Mouse (Mus musculus): ENCODE results near the gene Podxl2. TPM values are rescaled to one million over a fixed set of nuclear protein-coding genes. Genes with fewer than 3 reads are reported as not detected.

The Podxl2 gene
- polyA plus RNA-seq, 1 experiment from 2014 or later = 1.1 TPM

GRCm38 (mm10) chr6:88841781-88842689, 32.8 kb downstream of the Podxl2 start, which contains the start of gene Abtb1:
TSS of gene Abtb1 (minus strand) at chr6:88841984.
- H3K4me1 ChIP-seq (ENCODE audit: insufficient read depth) = peaks cover 23% of the 10 kb centered on the region
- peak within 1 kb of the TSS; percentile 71 for H3K4me3 ChIP-seq (ENCODE audit: low read depth, low read length)
- H3K27ac ChIP-seq (ENCODE audit: low read depth) = peak within 1 kb of the TSS; percentile 92
- H3K27me3 ChIP-seq (ENCODE audit: insufficient read depth, low read length) = no peaks in the 10 kb centered on the region
- TF ChIP-seq EP300 (IDR thresholded peaks at IDR 0.05; ENCODE audit: low read depth) = no peak
- TF ChIP-seq CTCF (IDR thresholded peaks at IDR 0.05; ENCODE audit: low read depth) = peak; percentile 82
- DNase-seq = peak; percentile 99
- peak; percentile 91 for ATAC-seq
- H3K36me3 ChIP-seq (replicated peaks; ENCODE audit: insufficient read depth, low read length) = peaks cover 27% of the 10 kb centered on the region
- no peaks in the 10 kb centered on the region for H3K9me3 ChIP-seq (ENCODE audit: low read length)
- H3K9ac ChIP-seq (replicated peaks) = peak within 1 kb of the TSS; percentile 85
- WGBS (ENCODE audit: insufficient replicate concordance) = under 1% methylated on average over 55 of the region's 72 CpGs
- H3K4me2 ChIP-seq (ENCODE audit: low read depth, low read length) = peak within 1 kb of the TSS; percentile 99

GRCm38 (mm10) chr6:88841514-88841780, 33.4 kb downstream of the Podxl2 start:
- peak overlapping the region; percentile 85 for H3K9ac ChIP-seq (replicated peaks)

DNA sequence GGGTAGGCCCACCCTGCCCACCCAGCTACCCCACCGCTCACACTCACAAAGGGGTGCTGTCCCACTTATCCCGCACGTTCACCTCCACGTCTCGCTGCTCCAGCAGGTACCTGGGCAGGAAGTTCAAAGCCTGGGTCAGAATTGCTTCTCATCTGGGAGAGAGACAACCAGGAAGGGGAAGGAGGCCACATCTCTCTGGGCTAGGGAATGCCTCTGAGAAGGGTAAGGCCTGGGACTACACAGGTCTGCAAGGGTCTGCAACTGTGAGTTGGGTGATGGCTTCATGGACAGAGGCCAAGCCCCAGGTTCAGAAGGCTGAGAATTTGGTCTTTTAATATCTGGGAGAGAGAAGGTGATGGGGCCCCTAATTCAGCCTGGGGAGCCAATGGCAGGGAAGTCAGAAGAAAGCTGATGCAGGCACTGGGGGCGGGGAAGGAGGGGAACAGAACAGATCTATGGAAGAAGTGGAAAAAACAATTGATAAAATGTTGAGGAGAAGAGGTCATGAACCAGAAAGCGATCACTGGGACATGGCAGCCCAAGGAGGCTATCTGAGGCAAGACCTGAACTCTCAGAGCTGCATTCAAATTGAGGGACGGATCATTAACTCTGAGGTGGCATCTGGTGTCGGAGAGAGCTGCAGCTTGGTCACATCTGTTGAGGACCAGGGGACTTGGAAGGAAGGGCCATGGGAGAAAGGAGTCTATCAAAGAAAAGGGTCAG, 33.9 kb downstream of the Podxl2 start:
- H3K27me3 ChIP-seq (ENCODE audit: insufficient read depth, low read length) = no peaks in the 10 kb centered on the region
- peaks cover 38% of the 10 kb centered on the region for H3K36me3 ChIP-seq (replicated peaks; ENCODE audit: insufficient read depth, low read length)
- peak overlapping the region; percentile 85 for H3K9ac ChIP-seq (replicated peaks)
- ATAC-seq = no peak
- H3K27ac ChIP-seq (ENCODE audit: low read depth) = peak overlapping the region; percentile 92
- TF ChIP-seq CTCF (IDR thresholded peaks at IDR 0.05; ENCODE audit: low read depth) (no peak), EP300 (IDR thresholded peaks at IDR 0.05; ENCODE audit: low read depth) (no peak)
- no peak for DNase-seq
- peak overlapping the region; percentile 71 for H3K4me3 ChIP-seq (ENCODE audit: low read depth, low read length)
- peaks cover 24% of the 10 kb centered on the region for H3K4me1 ChIP-seq (ENCODE audit: insufficient read depth)
- no peaks in the 10 kb centered on the region for H3K9me3 ChIP-seq (ENCODE audit: low read length)
- H3K4me2 ChIP-seq (ENCODE audit: low read depth, low read length) = peak overlapping the region; percentile 99
- WGBS (ENCODE audit: insufficient replicate concordance) = 48% methylated on average over 9 of the region's 9 CpGs

More at GRCm38 (mm10) chr6:88841514-88841780, 33.4 kb downstream of the Podxl2 start:
- Histone ChIP-seq H3K4me1 (ENCODE audit: insufficient read depth) (peaks cover 23% of the 10 kb centered on the region), H3K9me3 (ENCODE audit: low read length) (no peaks in the 10 kb centered on the region), H3K36me3 (replicated peaks; ENCODE audit: insufficient read depth, low read length) (peaks cover 33% of the 10 kb centered on the region), H3K27ac (ENCODE audit: low read depth) (peak overlapping the region; percentile 92), H3K4me3 (ENCODE audit: low read depth, low read length) (peak overlapping the region; percentile 71), H3K4me2 (ENCODE audit: low read depth, low read length) (peak overlapping the region; percentile 99), H3K27me3 (ENCODE audit: insufficient read depth, low read length) (no peaks in the 10 kb centered on the region)
- TF ChIP-seq EP300 (IDR thresholded peaks at IDR 0.05; ENCODE audit: low read depth) (no peak), CTCF (IDR thresholded peaks at IDR 0.05; ENCODE audit: low read depth) (no peak)
- WGBS (ENCODE audit: insufficient replicate concordance) = under 1% methylated on average over 22 of the region's 22 CpGs
- peak; percentile 17 for ATAC-seq
- no peak for DNase-seq

GRCm38 (mm10) chr6:88840211-88840610, 34.6 kb downstream of the Podxl2 start:
- H3K4me2 ChIP-seq (ENCODE audit: low read depth, low read length) = peak overlapping the region; percentile 99
- no peak for DNase-seq
- no peaks in the 10 kb centered on the region for H3K9me3 ChIP-seq (ENCODE audit: low read length)
- no peak overlapping the region for H3K27ac ChIP-seq (ENCODE audit: low read depth)
- 0 out of 2 replicates have a peak overlapping the region, but pooled peaks have one; percentile 85 for H3K9ac ChIP-seq (replicated peaks)
- no peak for ATAC-seq
- H3K4me1 ChIP-seq (ENCODE audit: insufficient read depth) = peaks cover 31% of the 10 kb centered on the region
- 78% methylated on average over 3 of the region's 3 CpGs for WGBS (ENCODE audit: insufficient replicate concordance)
- peak overlapping the region; percentile 71 for H3K4me3 ChIP-seq (ENCODE audit: low read depth, low read length)
- peaks cover 40% of the 10 kb centered on the region for H3K36me3 ChIP-seq (replicated peaks; ENCODE audit: insufficient read depth, low read length)
- no peaks in the 10 kb centered on the region for H3K27me3 ChIP-seq (ENCODE audit: insufficient read depth, low read length)
- TF ChIP-seq EP300 (IDR thresholded peaks at IDR 0.05; ENCODE audit: low read depth) = no peak
- TF ChIP-seq CTCF (IDR thresholded peaks at IDR 0.05; ENCODE audit: low read depth) = no peak

DNA sequence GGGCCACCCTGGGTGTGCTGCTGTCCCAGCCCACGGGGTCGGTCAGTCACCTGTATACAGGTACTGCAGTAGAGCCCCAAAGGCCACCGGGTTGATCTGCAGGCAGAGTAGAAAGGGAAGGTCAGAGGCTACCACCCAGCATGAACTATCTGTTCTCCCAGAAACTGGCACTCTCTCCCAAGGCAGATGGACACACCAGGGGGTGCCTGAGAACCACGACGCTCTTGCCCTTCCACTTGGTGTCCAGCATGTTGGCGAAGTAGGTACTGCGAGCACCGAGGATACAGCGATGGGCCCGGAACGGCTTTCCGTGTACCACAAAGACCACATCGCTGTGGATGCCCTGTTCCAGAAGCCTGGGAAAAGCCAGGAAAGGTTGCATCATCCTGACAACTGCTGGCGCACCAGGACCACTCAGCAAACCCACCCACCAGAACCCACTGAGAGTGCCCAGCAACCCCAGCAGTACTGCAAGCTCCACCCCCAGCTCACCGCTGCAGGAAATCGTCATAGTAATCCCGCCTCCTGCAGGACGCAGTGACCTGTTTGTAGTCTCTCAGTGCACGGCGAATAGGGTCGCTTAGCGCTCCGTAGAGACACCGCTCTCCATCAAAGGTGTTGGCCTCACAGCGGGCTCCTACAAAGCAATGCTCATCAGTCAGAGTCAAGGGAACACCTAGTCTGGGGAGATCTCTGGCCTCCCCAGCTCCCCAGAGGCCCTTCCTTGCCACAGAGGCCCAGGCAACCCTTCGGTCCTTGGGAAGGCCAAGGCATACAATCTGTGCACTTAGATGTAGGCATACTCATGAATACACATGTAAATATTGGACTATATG, 35.5 kb downstream of the Podxl2 start:
- TF ChIP-seq CTCF (IDR thresholded peaks at IDR 0.05; ENCODE audit: low read depth) (no peak), EP300 (IDR thresholded peaks at IDR 0.05; ENCODE audit: low read depth) (no peak)
- Histone ChIP-seq H3K9me3 (ENCODE audit: low read length) (no peaks in the 10 kb centered on the region), H3K4me1 (ENCODE audit: insufficient read depth) (peaks cover 40% of the 10 kb centered on the region), H3K4me2 (ENCODE audit: low read depth, low read length) (peak overlapping the region; percentile 99; the same call in 1 of the 2 replicates), H3K36me3 (replicated peaks; ENCODE audit: insufficient read depth, low read length) (peaks cover 40% of the 10 kb centered on the region), H3K27me3 (ENCODE audit: insufficient read depth, low read length) (no peaks in the 10 kb centered on the region), H3K27ac (ENCODE audit: low read depth) (no peak overlapping the region), H3K4me3 (ENCODE audit: low read depth, low read length) (no peak overlapping the region), H3K9ac (replicated peaks) (no peak overlapping the region)
- ATAC-seq = no peak
- no peak for DNase-seq
- WGBS (ENCODE audit: insufficient replicate concordance) = 89% methylated on average over 26 of the region's 26 CpGs

Measured in liver, postnatal 0 days (tissue).